ENCODE assay signal across 8 mouse cellular contexts in the genomic region with DNA sequence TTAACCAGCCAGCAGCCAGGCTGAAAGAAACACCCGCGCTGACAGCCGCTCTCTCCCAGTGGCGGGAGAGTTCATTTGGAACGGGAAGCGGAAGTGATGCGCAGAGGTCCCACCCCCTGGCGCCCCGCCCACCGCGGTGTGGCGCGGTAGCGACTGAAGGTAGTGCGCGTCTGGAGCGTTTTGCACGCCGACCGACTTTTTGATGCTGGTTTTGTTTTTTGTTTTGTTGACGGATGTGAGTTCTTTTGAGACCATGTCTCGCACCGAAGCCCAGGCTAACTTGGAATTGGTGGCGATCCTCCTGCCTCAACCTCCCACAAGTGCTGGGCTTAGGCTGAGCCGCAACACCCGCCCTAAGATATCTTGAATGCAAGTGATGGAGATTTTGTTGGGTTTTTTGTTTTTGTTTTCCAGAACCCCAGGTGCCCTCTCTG. TPM values are rescaled to one million over a fixed set of nuclear protein-coding genes. Genes with fewer than 3 reads are reported as not detected.
DNase-seq lines count a peak whose midpoint lies in the region; ATAC-seq and TF ChIP-seq lines count a peak whose summit lies in the region.

TSS of gene Prim2 (minus strand) at position 88 of the 434 bp plus-strand sequence.

- no peaks in the 10 kb centered on the region for H3K9me3 ChIP-seq in lung, embryonic 16.5 days (ENCODE audit: control insufficient read depth, low read length)

- H3K27me3 ChIP-seq in cerebellum, adult 2 months (ENCODE audit: control insufficient read depth, insufficient read depth, low read length) = no peaks in the 10 kb centered on the region
- H3K27me3 ChIP-seq in lung, embryonic 16.5 days (ENCODE audit: control insufficient read depth, insufficient read depth, low read depth, low read length) = no peaks in the 10 kb centered on the region

- ATAC-seq in lung, embryonic 16.5 days (ENCODE audit: low read depth) = peak; percentile 93

- under 1% methylated on average over 26 of the region's 26 CpGs for WGBS in cerebellum, adult 2 months
- under 1% methylated on average over 26 of the region's 26 CpGs for WGBS in lung, embryonic 16.5 days

- H3K4me3 ChIP-seq in cerebellum, adult 2 months (replicated peaks; ENCODE audit: insufficient read depth, low read depth, low read length) = peak within 1 kb of the TSS; percentile 98
- H3K4me3 ChIP-seq in lung, embryonic 16.5 days (ENCODE audit: low read length) = peak within 1 kb of the TSS; percentile 89

- peak within 1 kb of the TSS; percentile 85 for H3K27ac ChIP-seq in cerebellum, adult 2 months (ENCODE audit: insufficient read depth, low read length)
- H3K27ac ChIP-seq in lung, embryonic 16.5 days (ENCODE audit: low read length) = peak within 1 kb of the TSS; percentile 75

- DNase-seq in MN1 (ENCODE audit: low spot score) = peak; percentile 97
- peak; percentile 88 to 90 for DNase-seq in cerebellum, adult 2 months
- DNase-seq in forelimb bud, embryonic 11.5 days (ENCODE audit: low read depth, low spot score) = peak; percentile 87
- peak; percentile 93 for DNase-seq in heart, postnatal 4 days
- peak; percentile 78 for DNase-seq in layer of hippocampus, adult 9-11 months
- peak; percentile 65 for DNase-seq in ovary, adult 18-20 months (ENCODE audit: low spot score)
- peak; percentile 92 for DNase-seq in thymus, postnatal 0 days (ENCODE audit: low spot score)

- TF ChIP-seq CTCF in cerebellum, adult 2 months (IDR thresholded peaks at IDR 0.05; ENCODE audit: borderline replicate concordance, insufficient read depth, low read depth, low read length) = no peak

- H3K9ac ChIP-seq in lung, embryonic 16.5 days (ENCODE audit: low read length) = peak within 1 kb of the TSS; percentile 75

- H3K36me3 ChIP-seq in lung, embryonic 16.5 days (ENCODE audit: control insufficient read depth, insufficient read depth, low read length) = peaks cover 5% of the 10 kb centered on the region; the same call in 1 of the 2 replicates

- peak; percentile 98 for TF ChIP-seq POLR2A in cerebellum, adult 2 months (IDR thresholded peaks at IDR 0.05; ENCODE audit: borderline replicate concordance, insufficient read depth, low read length)

- H3K4me2 ChIP-seq in lung, embryonic 16.5 days (ENCODE audit: low read depth, low read length) = peak within 1 kb of the TSS; percentile 68

- no peaks in the 10 kb centered on the region for H3K4me1 ChIP-seq in cerebellum, adult 2 months (ENCODE audit: control insufficient read depth, insufficient read depth, low read length)
- H3K4me1 ChIP-seq in lung, embryonic 16.5 days (replicated peaks; ENCODE audit: control insufficient read depth, insufficient read depth, low read length) = peaks cover 2% of the 10 kb centered on the region

RNA-seq across cellular contexts. Expression of gene Prim2, which starts in this region (rescaled TPM):
- polyA plus RNA-seq in cerebellum, adult 2 months (2012; rRNA removed) = 11.8 and 12.2 TPM in 2 replicates
- 10 to 100 TPM; 10.1 to 10.6 TPM for total RNA-seq in heart, postnatal 4 days (2021)
- 37.8 and 37.9 TPM in 2 replicates for polyA plus RNA-seq in lung, embryonic 16.5 days (2015; fragmentation: Nextera tagmentation; extraction: Ambion mirVana)
- 43.6 and 46.3 TPM in 2 replicates for polyA plus RNA-seq in thymus, postnatal 0 days (2015; fragmentation: Nextera tagmentation; extraction: Ambion mirVana)

Comparison
In these comparisons a context has a peak if more than half of its experiments do, and no peak if none do; other contexts are left out.
1. Peak in every context shown above with its lines: DNase-seq, ATAC-seq, H3K4me3 ChIP-seq and H3K27ac ChIP-seq.